Mouse (Mus musculus): ENCODE measurements at regions not wholly inside any gene's neighbourhood (a gene's known extent, or its start where the extent isn't known, plus 50 kb on each side); places are given as distances from the start of the nearest gene placed in this dataset.

GRCm38 (mm10) chr3:137014686-137015085 is 326.2 kb upstream of the Emcn start:
- no peak for TF ChIP-seq CTCF (IDR thresholded peaks at IDR 0.05; ENCODE audit: low read depth, low read length)
- TF ChIP-seq TAL1 (conservative IDR thresholded peaks at IDR 0.05; ENCODE audit: low read depth, low read length): no peak
- TF ChIP-seq GATA1 (IDR thresholded peaks at IDR 0.05; ENCODE audit: borderline replicate concordance, low read length): no peak
- no peak for TF ChIP-seq GATA2 (IDR thresholded peaks at IDR 0.05; ENCODE audit: borderline replicate concordance, low read depth, low read length)

Measured in G1E (cell line).